Mouse (Mus musculus): ENCODE results near the gene Nyx. TPM values are rescaled to one million over a fixed set of nuclear protein-coding genes. Genes with fewer than 3 reads are reported as not detected.
A peak's percentile ranks its signal among the peaks of the same experiment; 100 is the strongest.
"Not testable (repeated sequence)": the region's sequence is repeated elsewhere in the genome, so short reads cannot be mapped to it uniquely, and the experiment has no call there.

Gene Nyx
- total RNA-seq (2015; ENCODE audit: low replicate concordance) = not detected in 2 replicates
- not detected in 2 replicates for total RNA-seq (2017; ENCODE audit: low replicate concordance)

GRCm38 (mm10) chrX:13465810-13466209, at the start of gene Nyx:
TSS of gene Nyx (plus strand) at chrX:13466110.
- no peak for ATAC-seq (replicated peaks; ENCODE audit: low FRiP score, poor library complexity, severe bottlenecking)

- no peak for ATAC-seq (replicated peaks; ENCODE audit: low FRiP score, poor library complexity, severe bottlenecking)
These were observed 43.9 kb upstream of the Nyx start for GRCm38 (mm10) chrX:13422047-13422446.

GRCm38 (mm10) chrX:13431421-13431820, 34.5 kb upstream of the Nyx start:
- no peak for ATAC-seq (replicated peaks; ENCODE audit: low FRiP score, poor library complexity, severe bottlenecking)

- ATAC-seq (replicated peaks; ENCODE audit: low FRiP score, poor library complexity, severe bottlenecking) = not testable (repeated sequence)
These were observed 29.9 kb upstream of the Nyx start for GRCm38 (mm10) chrX:13436042-13436441.

GRCm38 (mm10) chrX:13456544-13456943, 9.4 kb upstream of the Nyx start:
- ATAC-seq (replicated peaks; ENCODE audit: low FRiP score, poor library complexity, severe bottlenecking) = not testable (repeated sequence)

GRCm38 (mm10) chrX:13458766-13459165, 7.1 kb upstream of the Nyx start:
- no peak for ATAC-seq (replicated peaks; ENCODE audit: low FRiP score, poor library complexity, severe bottlenecking)

GRCm38 (mm10) chrX:13461266-13462261, 4.3 kb upstream of the Nyx start:
- peak; percentile 99 for ATAC-seq (replicated peaks; ENCODE audit: low FRiP score, poor library complexity, severe bottlenecking)

- no peak for ATAC-seq (replicated peaks; ENCODE audit: low FRiP score, poor library complexity, severe bottlenecking)
These were observed 2.9 kb upstream of the Nyx start for GRCm38 (mm10) chrX:13462982-13463517.

- ATAC-seq (replicated peaks; ENCODE audit: low FRiP score, poor library complexity, severe bottlenecking) = no peak
These were observed 771 bp downstream of the Nyx start for GRCm38 (mm10) chrX:13466681-13467080.

- ATAC-seq (replicated peaks; ENCODE audit: low FRiP score, poor library complexity, severe bottlenecking) = no peak
These were observed 1.2 kb downstream of the Nyx start for GRCm38 (mm10) chrX:13467121-13467571.

GRCm38 (mm10) chrX:13469160-13470116, 3.5 kb downstream of the Nyx start:
- ATAC-seq (replicated peaks; ENCODE audit: low FRiP score, poor library complexity, severe bottlenecking) = no peak

GRCm38 (mm10) chrX:13471925-13472324, 6.0 kb downstream of the Nyx start:
- no peak for ATAC-seq (replicated peaks; ENCODE audit: low FRiP score, poor library complexity, severe bottlenecking)

- no peak for ATAC-seq (replicated peaks; ENCODE audit: low FRiP score, poor library complexity, severe bottlenecking)
These were observed 6.9 kb downstream of the Nyx start for GRCm38 (mm10) chrX:13472751-13473225.

GRCm38 (mm10) chrX:13475382-13475781, 9.5 kb downstream of the Nyx start:
- ATAC-seq (replicated peaks; ENCODE audit: low FRiP score, poor library complexity, severe bottlenecking) = no peak

- ATAC-seq (replicated peaks; ENCODE audit: low FRiP score, poor library complexity, severe bottlenecking) = no peak
These were observed 11.7 kb downstream of the Nyx start for GRCm38 (mm10) chrX:13477596-13477995.

GRCm38 (mm10) chrX:13478298-13478697, 12.4 kb downstream of the Nyx start:
- ATAC-seq (replicated peaks; ENCODE audit: low FRiP score, poor library complexity, severe bottlenecking) = no peak

- no peak for ATAC-seq (replicated peaks; ENCODE audit: low FRiP score, poor library complexity, severe bottlenecking)
These were observed 13.7 kb downstream of the Nyx start for GRCm38 (mm10) chrX:13479570-13479969.

- no peak for ATAC-seq (replicated peaks; ENCODE audit: low FRiP score, poor library complexity, severe bottlenecking)
These were observed 16.7 kb downstream of the Nyx start for GRCm38 (mm10) chrX:13482576-13482975.

- no peak for ATAC-seq (replicated peaks; ENCODE audit: low FRiP score, poor library complexity, severe bottlenecking)
These were observed 18.5 kb downstream of the Nyx start for GRCm38 (mm10) chrX:13484447-13484846.

GRCm38 (mm10) chrX:13489001-13489400, 23.1 kb downstream of the Nyx start:
- no peak for ATAC-seq (replicated peaks; ENCODE audit: low FRiP score, poor library complexity, severe bottlenecking)

All from erythroid progenitor cell, adult 5-6 weeks (primary cell).